Mouse (Mus musculus) CH12.LX (cell line): Measurements from ENCODE around the gene Aox1. TPM values are rescaled to one million over a fixed set of nuclear protein-coding genes. Genes with fewer than 3 reads are reported as not detected.

Source experiments
- DNase-seq: peaks from one replicate; pipeline ENCODE4 v3.0.0-alpha.2; 2013; ENCODE audit errors: extremely low read depth
- H3K27ac ChIP-seq: 2 replicates; pipeline ENCODE4 v1.5.1; 2012; ENCODE audit warnings: low read depth, mild to moderate bottlenecking, control low read depth, moderate library complexity; ENCODE audit not compliant: insufficient read depth
- H3K27me3 ChIP-seq: replicated peaks from 2 replicates; pipeline ENCODE3; 2012; ENCODE audit warnings: inconsistent platforms
- H3K36me3 ChIP-seq, 2 experiments: replicated peaks in 1 of 2; 2 replicates each; pipeline versions ENCODE3 to v1.6.1; 2012; ENCODE audit warnings: inconsistent platforms in 1 of 2, low read length in 1 of 2, mild to moderate bottlenecking in 1 of 2, mixed read lengths in 1 of 2, moderate library complexity in 1 of 2; ENCODE audit not compliant: control insufficient read depth in 1 of 2, insufficient read depth in 1 of 2
- H3K4me1 ChIP-seq, 2 experiments: 2 replicates each; pipeline ENCODE4 v1.6.1; 2012; ENCODE audit warnings: inconsistent platforms in 1 of 2, moderate library complexity in 1 of 2; ENCODE audit not compliant: insufficient read depth in 2 of 2, control insufficient read depth in 1 of 2
- H3K4me2 ChIP-seq: 2 replicates; pipeline ENCODE4 v1.6.1; 2012; ENCODE audit warnings: low read depth, mild to moderate bottlenecking, control low read depth; ENCODE audit not compliant: poor library complexity, insufficient read depth, severe bottlenecking
- H3K4me3 ChIP-seq, 3 experiments: fragments of 150-350 bp in 1 of 3; sonication (generic) in 1 of 3; replicated peaks in 1 of 3; 2 replicates each; pipeline versions ENCODE3 to v1.5.1; 2011 to 2012; ENCODE audit warnings: low read depth in 2 of 3, low read length in 2 of 3, mild to moderate bottlenecking in 2 of 3, moderate library complexity in 2 of 3, control low read depth in 1 of 3, improper control_type of control experiment in 1 of 3, inconsistent platforms in 1 of 3, mixed read lengths in 1 of 3; ENCODE audit not compliant: poor library complexity in 1 of 3
- H3K79me2 ChIP-seq: replicated peaks from 2 replicates; pipeline ENCODE4 v1.6.1; 2012; ENCODE audit warnings: mild to moderate bottlenecking, moderate library complexity; ENCODE audit not compliant: control insufficient read depth, poor library complexity, insufficient read depth, severe bottlenecking; ENCODE audit errors: extremely low read depth
- H3K9ac ChIP-seq: 2 replicates; pipeline ENCODE4 v1.6.1; 2012; ENCODE audit warnings: low read depth, mild to moderate bottlenecking, control low read depth, moderate library complexity; ENCODE audit not compliant: insufficient read depth
- H3K9me3 ChIP-seq: replicated peaks from 2 replicates; pipeline ENCODE3; 2012; ENCODE audit warnings: low read length, inconsistent platforms, mixed read lengths
- CHD1 ChIP-seq: IDR thresholded peaks from 2 replicates; pipeline ENCODE4 v1.6.1; 2012; ENCODE audit warnings: low read depth, low read length, improper control_type of control experiment, inconsistent platforms
- CHD2 ChIP-seq: IDR thresholded peaks from 2 replicates; pipeline ENCODE4 v1.6.1; 2011; ENCODE audit warnings: low read length, improper control_type of control experiment
- ELF1 ChIP-seq: IDR thresholded peaks from 2 replicates; pipeline ENCODE4 v1.6.1; 2014; ENCODE audit warnings: low read depth, mild to moderate bottlenecking, inconsistent platforms, low read length, improper control_type of control experiment
- EP300 ChIP-seq: IDR thresholded peaks from 2 replicates; pipeline ENCODE4 v1.6.1; 2011; ENCODE audit warnings: low read length, improper control_type of control experiment
- ETS1 ChIP-seq: conservative IDR thresholded peaks from 2 replicates; pipeline ENCODE4 v1.6.1; 2012; ENCODE audit warnings: low read depth, mild to moderate bottlenecking, inconsistent platforms, low read length, improper control_type of control experiment, moderate library complexity
- HCFC1 ChIP-seq: IDR thresholded peaks from 2 replicates; pipeline ENCODE4 v1.6.1; 2012; ENCODE audit warnings: low read depth, mild to moderate bottlenecking, inconsistent platforms, low read length, improper control_type of control experiment
- IRF4 ChIP-seq: IDR thresholded peaks from 2 replicates; pipeline ENCODE4 v1.6.1; 2014; ENCODE audit warnings: low read depth, mild to moderate bottlenecking, inconsistent platforms, low read length, improper control_type of control experiment
- JUN ChIP-seq: IDR thresholded peaks from 2 replicates; pipeline ENCODE4 v1.6.1; 2011; ENCODE audit warnings: low read depth, mild to moderate bottlenecking, low read length, improper control_type of control experiment, moderate library complexity; ENCODE audit not compliant: insufficient read depth
- JUND ChIP-seq: conservative IDR thresholded peaks from 2 replicates; pipeline ENCODE4 v1.6.1; 2011; ENCODE audit warnings: low read depth, low read length, improper control_type of control experiment
- MAX ChIP-seq: IDR thresholded peaks from 2 replicates; pipeline ENCODE4 v1.6.1; 2011; ENCODE audit warnings: low read length, improper control_type of control experiment
- MAZ ChIP-seq: IDR thresholded peaks from 2 replicates; pipeline ENCODE4 v1.6.1; 2012; ENCODE audit warnings: low read depth, mild to moderate bottlenecking, inconsistent platforms, low read length, improper control_type of control experiment, moderate library complexity
- MEF2A ChIP-seq: IDR thresholded peaks from 2 replicates; pipeline ENCODE4 v1.6.1; 2014; ENCODE audit warnings: low read depth, mild to moderate bottlenecking, inconsistent platforms, low read length, improper control_type of control experiment, borderline replicate concordance
- NELFE ChIP-seq: IDR thresholded peaks from 2 replicates; pipeline ENCODE4 v1.6.1; 2011; ENCODE audit warnings: low read depth, low read length, improper control_type of control experiment
- NRF1 ChIP-seq: IDR thresholded peaks from 2 replicates; pipeline ENCODE4 v1.6.1; 2014; ENCODE audit warnings: low read depth, mild to moderate bottlenecking, inconsistent platforms, low read length, improper control_type of control experiment, moderate library complexity
- RCOR1 ChIP-seq: conservative IDR thresholded peaks from 2 replicates; pipeline ENCODE4 v1.6.1; 2012; ENCODE audit warnings: low read depth, mild to moderate bottlenecking, inconsistent platforms, low read length, improper control_type of control experiment
- SIN3A ChIP-seq: IDR thresholded peaks from 2 replicates; pipeline ENCODE4 v1.6.1; 2012; ENCODE audit warnings: low read length, improper control_type of control experiment, inconsistent platforms
- TBP ChIP-seq: conservative IDR thresholded peaks from 2 replicates; pipeline ENCODE4 v1.6.1; 2011; ENCODE audit warnings: low read depth, low read length, improper control_type of control experiment
- TCF12 ChIP-seq: IDR thresholded peaks from 2 replicates; pipeline ENCODE4 v1.6.1; 2014; ENCODE audit warnings: low read depth, mild to moderate bottlenecking, inconsistent platforms, low read length, improper control_type of control experiment
- UBTF ChIP-seq: IDR thresholded peaks from 2 replicates; pipeline ENCODE4 v1.6.1; 2012; ENCODE audit warnings: low read depth, mild to moderate bottlenecking, inconsistent platforms, low read length, improper control_type of control experiment, moderate library complexity
- USF1 ChIP-seq: IDR thresholded peaks from 2 replicates; pipeline ENCODE4 v1.6.1; 2014; ENCODE audit warnings: low read depth, mild to moderate bottlenecking, inconsistent platforms, low read length, improper control_type of control experiment
- ZKSCAN1 ChIP-seq: IDR thresholded peaks from 2 replicates; pipeline ENCODE4 v1.6.1; 2012; ENCODE audit warnings: low read depth, inconsistent platforms, low read length, improper control_type of control experiment, borderline replicate concordance
- ZNF384 ChIP-seq: IDR thresholded peaks from 2 replicates; pipeline ENCODE4 v1.6.1; 2012; ENCODE audit warnings: low read depth, low read length, improper control_type of control experiment, inconsistent platforms
- dilution Hi-C: fragments of 300-500 bp; cut with MboI; formaldehyde crosslinking; loops from 2 replicates; pipeline ENCODE4 v1.14.3; 2020; ENCODE audit warnings: low sequenced_read_pairs; ENCODE audit not compliant: extremely low pct_unique_long_range_greater_than_20kb, extremely low pct_ligation_motif_present
- in situ Hi-C: fragments of 300-500 bp; cut with MboI; formaldehyde crosslinking; loops from 3 replicates; pipeline ENCODE4 v1.14.3; 2019; ENCODE audit warnings: low sequenced_read_pairs, low pct_ligation_motif_present, low pct_unique_long_range_greater_than_20kb, mixed read lengths
- polyA plus RNA-seq: library from polyadenylated mRNA; unstranded; fragments of >175 nt; gene quantifications from 2 replicates; pipeline ENCODE4 v1.2.1, GENCODE M21; 2012; ENCODE audit warnings: low read depth; ENCODE audit not compliant: insufficient read length
- total RNA-seq, 2 experiments: library from RNA; depleted of rRNA; stranded (reverse); fragments of 300-350 nt in 1 of 2; fragments of >200 nt in 1 of 2; gene quantifications; 2 replicates each; pipeline ENCODE4 v1.2.3; 2012 to 2014

The Aox1 gene
- total and polyA plus RNA-seq, 3 experiments, result 0.15 to 0.40 TPM; not detected in 1

DNA sequence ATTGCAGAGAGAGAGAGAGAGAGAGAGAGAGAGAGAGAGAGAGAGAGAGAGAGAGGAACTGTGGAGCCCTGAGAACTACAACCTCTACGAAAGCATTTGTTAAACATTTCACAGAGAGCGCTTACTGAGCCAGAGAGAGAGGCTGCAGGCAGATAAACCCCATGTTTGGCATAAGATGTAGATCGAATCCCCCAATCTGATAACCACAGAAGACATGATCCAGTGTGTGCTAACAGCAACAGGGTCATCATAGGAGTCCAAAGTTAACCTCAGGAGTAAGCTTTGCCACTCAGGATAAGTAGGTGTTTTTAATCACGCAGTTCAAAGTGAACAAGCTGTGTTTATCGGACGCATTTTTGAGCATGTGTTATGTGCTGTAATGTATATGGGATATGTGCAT is 67.6 kb downstream of the Aox1 start:
- DNase-seq, result no peak
- Histone ChIP-seq H3K4me1 (peaks cover 3 to 64% of the 10 kb centered on the region in 2 experiments; a peak in 3 of 4 replicates), H3K4me2 (no peak overlapping the region), H3K9ac (no peak overlapping the region), H3K27me3 (no peaks in the 10 kb centered on the region), H3K9me3 (no peaks in the 10 kb centered on the region), H3K27ac (no peak overlapping the region), H3K79me2 (no peaks in the 10 kb centered on the region), H3K4me3 (no peak overlapping the region), H3K36me3 (no peaks in the 10 kb centered on the region)
- TF ChIP-seq ZKSCAN1, result no peak
- TF ChIP-seq MEF2A, result no peak
- TF ChIP-seq UBTF, result no peak
- TF ChIP-seq USF1, result no peak
- TF ChIP-seq CHD1, result no peak
- no peak for TF ChIP-seq SIN3A
- in situ Hi-C loops (no loop called here), dilution Hi-C loops (no loop called here)

DNA sequence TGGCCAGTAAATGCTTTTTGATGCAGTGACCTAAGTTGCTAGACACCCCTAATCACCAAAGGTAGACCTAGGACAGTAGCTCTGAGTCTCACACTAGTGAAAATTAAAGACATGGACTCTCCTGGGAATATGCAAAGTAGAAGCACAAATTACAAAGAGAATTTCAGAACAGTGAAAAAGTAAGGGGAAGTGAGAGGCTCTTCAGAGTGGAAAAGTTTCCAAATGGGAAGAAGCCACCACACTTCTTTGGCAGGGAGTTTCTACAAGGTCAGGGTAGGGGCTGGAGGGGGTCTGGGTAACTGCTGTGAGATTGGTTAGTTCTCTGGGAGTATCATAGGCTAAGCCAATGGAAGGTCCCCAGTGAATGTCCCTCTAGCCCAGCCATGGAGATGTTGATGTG is 69.4 kb downstream of the Aox1 start:
- no peak overlapping the region for H3K27ac ChIP-seq
- no peaks in the 10 kb centered on the region for H3K36me3 ChIP-seq
- no peak overlapping the region for H3K4me3 ChIP-seq
- no peaks in the 10 kb centered on the region for H3K79me2 ChIP-seq
- no peak overlapping the region for H3K4me2 ChIP-seq
- dilution Hi-C loops, result no loop called here
- H3K9me3 ChIP-seq, result no peaks in the 10 kb centered on the region
- H3K9ac ChIP-seq, result no peak overlapping the region
- in situ Hi-C loops, result no loop called here
- TF ChIP-seq EP300 (peak; percentile 88), ETS1 (0 out of 2 replicates have a peak, but pooled peaks have one; percentile 18), IRF4 (peak; percentile 81), CHD2 (no peak), HCFC1 (no peak), MAZ (no peak)
- H3K4me1 ChIP-seq, result peaks cover 2 to 57% of the 10 kb centered on the region in 2 experiments; a peak in 3 of 4 replicates
- peak; percentile 54 for DNase-seq
- H3K27me3 ChIP-seq, result no peaks in the 10 kb centered on the region

DNA sequence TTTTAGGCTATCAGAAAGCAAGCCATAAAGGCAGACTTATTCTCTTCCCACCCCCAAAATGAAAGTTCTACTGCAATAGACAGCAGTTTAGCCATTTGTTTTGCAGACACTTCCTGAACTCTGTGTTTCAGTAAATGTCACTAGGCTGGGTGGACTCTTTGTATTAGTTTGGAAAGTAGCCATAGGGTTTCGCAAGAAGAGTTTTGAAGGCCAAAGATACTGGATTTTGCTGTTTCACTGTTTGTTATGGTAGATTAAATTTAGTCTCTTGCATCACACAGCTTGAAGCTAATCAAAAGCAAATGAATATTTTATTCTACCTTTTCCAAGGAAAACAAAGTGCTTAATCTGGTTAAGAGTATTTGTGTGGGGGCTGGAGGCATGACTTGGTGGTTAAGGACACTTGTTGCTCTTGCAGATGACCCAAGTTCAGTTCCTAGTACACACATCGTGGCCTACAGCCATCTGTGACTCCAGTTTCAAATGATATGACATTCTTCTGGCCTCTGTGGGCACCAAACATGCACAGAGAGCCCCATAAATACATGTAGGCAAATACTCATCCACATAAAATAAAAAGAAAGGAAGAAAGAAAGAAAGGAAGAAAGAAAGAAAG is 71.9 kb downstream of the Aox1 start:
- H3K9me3 ChIP-seq, result no peaks in the 10 kb centered on the region
- dilution Hi-C loops (no loop called here), in situ Hi-C loops (no loop called here)
- peaks cover 2 to 52% of the 10 kb centered on the region in 2 experiments; a peak in 3 of 4 replicates for H3K4me1 ChIP-seq
- no peak overlapping the region for H3K27ac ChIP-seq
- no peak overlapping the region for H3K9ac ChIP-seq
- H3K36me3 ChIP-seq, result no peaks in the 10 kb centered on the region
- no peaks in the 10 kb centered on the region for H3K79me2 ChIP-seq
- no peak for TF ChIP-seq TBP
- TF ChIP-seq NELFE, result no peak
- TF ChIP-seq RCOR1, result no peak
- TF ChIP-seq JUND, result no peak
- TF ChIP-seq NRF1, result no peak
- TF ChIP-seq JUN, result no peak
- no peak for TF ChIP-seq ZNF384
- TF ChIP-seq ZKSCAN1, result no peak
- no peak for TF ChIP-seq ELF1
- no peak for TF ChIP-seq UBTF
- no peak for TF ChIP-seq MAX
- no peak for TF ChIP-seq TCF12
- H3K4me2 ChIP-seq, result no peak overlapping the region
- no peak for DNase-seq
- no peak overlapping the region for H3K4me3 ChIP-seq
- no peaks in the 10 kb centered on the region for H3K27me3 ChIP-seq
